Mouse (Mus musculus) urinary bladder, postnatal 4 days (tissue): ENCODE measurements around the gene Tmem80.

ENCODE experiments used
- DNase-seq, 2 experiments: peaks; one replicate each; pipeline ENCODE4 v3.0.0; 2021 to 2022; ENCODE audit warnings: low spot score in 2 of 2

The Tmem80 gene

GRCm38 (mm10) chr7:141356971-141357370 lies 29.4 kb downstream of the Tmem80 start:
- DNase-seq: no peak

- DNase-seq: no peak
Observed at GRCm38 (mm10) chr7:141361510-141361909, 34.0 kb downstream of the Tmem80 start.

GRCm38 (mm10) chr7:141363106-141363751 lies 35.7 kb downstream of the Tmem80 start:
- DNase-seq: no peak

- no peak for DNase-seq
Observed at GRCm38 (mm10) chr7:141363752-141364125, 36.2 kb downstream of the Tmem80 start.

- DNase-seq: no peak
Observed at GRCm38 (mm10) chr7:141364349-141365048, 37.0 kb downstream of the Tmem80 start.

- DNase-seq: no peak
Observed at GRCm38 (mm10) chr7:141365049-141365445, 37.5 kb downstream of the Tmem80 start.

- DNase-seq: no peak
Observed at GRCm38 (mm10) chr7:141367358-141367757, 39.8 kb downstream of the Tmem80 start.

- DNase-seq: no peak
Observed at GRCm38 (mm10) chr7:141369918-141370317, 42.4 kb downstream of the Tmem80 start.

GRCm38 (mm10) chr7:141371942-141372595 lies 44.5 kb downstream of the Tmem80 start:
- DNase-seq: no peak

GRCm38 (mm10) chr7:141373611-141374010 lies 46.1 kb downstream of the Tmem80 start:
- DNase-seq: no peak

GRCm38 (mm10) chr7:141374399-141374798 lies 46.9 kb downstream of the Tmem80 start:
- no peak for DNase-seq

- no peak for DNase-seq
Observed at GRCm38 (mm10) chr7:141379584-141379983, 52.0 kb downstream of the Tmem80 start.

GRCm38 (mm10) chr7:141381068-141381835 lies 53.7 kb downstream of the Tmem80 start:
- no peak for DNase-seq
